Mouse (Mus musculus) inflammation-experienced regulatory T-cells (primary cell): Measurements from ENCODE around the gene Clptm1. TPM values are rescaled to one million over a fixed set of nuclear protein-coding genes. Genes with fewer than 3 reads are reported as not detected.

ENCODE experiments used
- polyA plus RNA-seq, 2 experiments: library from polyadenylated mRNA; unstranded; fragments of 100-300 nt; shearing (Covaris generic); gene quantifications; one replicate each; pipeline ENCODE4 v1.2.1; 2017

The Clptm1 gene
- polyA plus RNA-seq: 100 to 1,000 TPM; 150 to 152 TPM

GRCm38 (mm10) chr7:19664955-19665841 is at the start of gene Clptm1:
Gene Clptm1, minus strand, starts transcription at chr7:19665033.

GRCm38 (mm10) chr7:19698907-19699826 is 34.3 kb upstream of the Clptm1 start, which contains the start of gene Apoe:
Gene Apoe, minus strand, starts transcription at chr7:19699188.

DNA sequence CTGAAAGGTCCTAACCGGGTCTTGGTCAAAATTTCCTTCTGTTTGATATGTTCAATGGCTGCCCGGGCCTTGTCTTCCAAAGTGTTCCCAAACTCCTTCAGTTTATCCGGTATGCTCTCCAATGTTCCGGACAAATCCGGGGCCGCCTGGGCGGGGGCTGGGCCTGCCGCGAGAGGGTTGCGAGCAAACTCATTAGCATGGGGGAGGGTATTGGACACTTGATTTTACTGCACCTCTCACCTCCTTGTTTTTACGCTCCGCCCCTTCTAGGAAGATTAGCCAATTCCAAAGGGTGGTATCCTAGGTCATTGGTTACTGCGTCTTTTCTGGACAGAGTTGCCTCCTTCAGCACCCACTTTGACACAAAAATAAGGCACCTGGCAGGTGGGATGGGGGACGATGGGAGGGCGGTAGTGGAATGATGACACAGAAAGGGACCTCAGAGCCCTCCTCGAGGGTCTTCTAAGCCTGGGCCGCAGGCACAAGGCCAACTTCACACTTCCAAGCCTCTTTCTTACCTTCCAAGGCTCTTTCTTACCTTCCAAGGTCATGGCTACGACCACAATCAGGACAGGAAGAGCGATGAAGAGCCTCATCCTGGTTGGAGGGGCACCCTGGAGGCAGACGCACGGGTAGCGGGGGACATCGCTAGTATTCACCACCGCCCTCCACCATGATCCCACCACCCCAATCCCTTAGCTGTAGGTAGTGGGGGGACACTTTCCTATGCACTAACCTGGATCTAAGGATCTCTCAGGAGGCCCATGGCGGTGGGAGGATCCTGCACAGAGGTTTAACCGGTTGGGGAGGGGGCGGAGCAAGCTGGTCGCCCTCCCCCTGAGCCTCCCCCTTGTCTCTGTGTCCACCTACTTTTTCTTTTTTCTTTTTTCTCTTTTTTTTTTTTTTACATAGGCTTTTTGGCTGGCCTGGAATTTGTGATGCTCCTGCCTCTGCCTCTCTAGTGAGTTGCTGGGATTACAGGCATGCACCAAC is 27.3 kb upstream of the Clptm1 start, which contains the start of gene Apoc1:
TSS of gene Apoc1 (minus strand) at position 788 of the 993 bp plus-strand sequence.

GRCm38 (mm10) chr7:19681202-19681694 is 16.4 kb upstream of the Clptm1 start, which contains the start of the genes Gm44805 and Apoc4:
Gene Gm44805, minus strand, starts transcription at chr7:19681423.
Gene Apoc4, minus strand, starts transcription at chr7:19681479.

GRCm38 (mm10) chr7:19677872-19678271 is 13.0 kb upstream of the Clptm1 start, which contains the start of gene Apoc2:
Gene Apoc2, minus strand, starts transcription at chr7:19677941.

GRCm38 (mm10) chr7:19629361-19629734 is 35.5 kb downstream of the Clptm1 start, which contains the start of gene Relb:
Gene Relb, minus strand, starts transcription at chr7:19629438.

DNA sequence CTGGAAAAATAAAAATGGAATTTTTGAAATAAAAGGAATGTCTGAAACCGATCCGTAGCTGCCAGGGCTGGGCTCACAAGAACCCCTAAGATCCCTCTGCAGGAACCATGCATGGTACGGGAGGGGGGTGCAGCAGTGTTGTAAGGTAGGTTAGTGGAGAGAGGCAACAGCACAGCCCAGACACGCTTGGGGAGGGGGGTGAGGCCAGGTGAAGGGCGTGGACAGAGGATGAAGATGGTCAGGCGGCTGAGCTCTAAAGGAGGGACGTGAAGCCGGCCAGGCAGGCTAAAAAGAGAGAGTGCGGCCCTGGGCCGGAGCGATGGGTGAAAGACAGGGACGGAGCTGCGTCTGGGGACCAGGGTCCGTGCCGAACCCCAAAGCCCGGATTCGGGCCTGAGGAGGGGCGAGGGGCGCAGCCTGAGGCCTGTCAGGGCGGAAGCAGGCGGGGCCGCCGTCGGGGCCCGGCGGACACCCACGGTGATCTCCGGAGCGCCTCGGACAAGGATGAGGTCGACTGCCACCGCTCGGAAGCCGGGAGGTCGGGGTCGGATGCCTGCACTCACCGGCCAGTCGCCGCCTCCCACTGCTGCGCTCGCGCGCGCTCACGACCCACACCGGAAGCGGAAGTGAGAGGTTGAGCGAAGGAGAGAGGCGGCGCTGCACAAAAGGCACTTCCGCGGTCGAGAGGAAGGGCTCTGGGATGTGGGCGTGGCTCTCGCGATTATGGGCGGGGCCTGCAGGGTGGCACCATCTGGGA is 60.8 kb downstream of the Clptm1 start, which contains the start of gene Clasrp:
TSS of gene Clasrp (minus strand) at position 638 of the 757 bp plus-strand sequence.

Other genes starting within 250 kb of the Clptm1 start
- 1 to 10 TPM; 6.1 to 8.5 TPM for gene Mark4, start 206.2 kb downstream of the Clptm1 start, polyA plus RNA-seq
- gene Exoc3l2, start 201.7 kb downstream of the Clptm1 start, polyA plus RNA-seq: under 1 TPM in 1 of 2 experiments, not detected in 1; 0.09 TPM
- gene Bloc1s3, start 156.7 kb downstream of the Clptm1 start, polyA plus RNA-seq: 1 to 10 TPM; 9.1 to 9.8 TPM
- gene Trappc6a, start 156.6 kb downstream of the Clptm1 start, polyA plus RNA-seq: 100 to 1,000 TPM in 1 of 2 experiments, 10 to 100 TPM in 1; 79.0 to 101 TPM
- under 1 TPM in 1 of 2 experiments, not detected in 1; 0.60 TPM for gene Nkpd1, start 147.2 kb downstream of the Clptm1 start, polyA plus RNA-seq
- 10 to 100 TPM; 15.7 to 15.9 TPM for gene Ppp1r37, start 102.0 kb downstream of the Clptm1 start, polyA plus RNA-seq
- 1 to 10 TPM in 1 of 2 experiments, under 1 TPM in 1; 0.94 to 1.7 TPM for gene Zfp296, start 87.7 kb downstream of the Clptm1 start, polyA plus RNA-seq
- gene Gemin7, start 87.4 kb downstream of the Clptm1 start, polyA plus RNA-seq: 100 to 1,000 TPM; 111 to 136 TPM
- 10 to 100 TPM; 59.6 to 76.8 TPM for gene Clasrp, start 60.5 kb downstream of the Clptm1 start, polyA plus RNA-seq
- 100 to 1,000 TPM in 1 of 2 experiments, 10 to 100 TPM in 1; 95.9 to 105 TPM for gene Relb, start 35.6 kb downstream of the Clptm1 start, polyA plus RNA-seq
- not detected for gene Apoc2, start 12.9 kb upstream of the Clptm1 start, polyA plus RNA-seq
- not detected for gene Gm44805, start 16.4 kb upstream of the Clptm1 start, polyA plus RNA-seq
- under 1 TPM in 1 of 2 experiments, not detected in 1; 0.07 TPM for gene Apoc4, start 16.4 kb upstream of the Clptm1 start, polyA plus RNA-seq
- 1 to 10 TPM in 1 of 2 experiments, not detected in 1; 1.5 TPM for gene Apoc1, start 27.6 kb upstream of the Clptm1 start, polyA plus RNA-seq
- gene Apoe, start 34.2 kb upstream of the Clptm1 start, polyA plus RNA-seq: 10 to 100 TPM; 10.9 to 46.1 TPM
- gene Tomm40, start 50.4 kb upstream of the Clptm1 start, polyA plus RNA-seq: 10 to 100 TPM; 74.3 to 77.1 TPM
- gene Nectin2, start 85.5 kb upstream of the Clptm1 start, polyA plus RNA-seq: under 1 TPM; 0.10 to 0.84 TPM
- 10 to 100 TPM in 1 of 2 experiments, 1 to 10 TPM in 1; 2.3 to 15.9 TPM for gene Bcam, start 106.0 kb upstream of the Clptm1 start, polyA plus RNA-seq
- 1 to 10 TPM in 1 of 2 experiments, under 1 TPM in 1; 0.25 to 1.3 TPM for gene Cblc, start 131.8 kb upstream of the Clptm1 start, polyA plus RNA-seq
- gene Bcl3, start 157.7 kb upstream of the Clptm1 start, polyA plus RNA-seq: 100 to 1,000 TPM in 1 of 2 experiments, 10 to 100 TPM in 1; 88.9 to 130 TPM
- not detected for gene Gm19345, start 187.0 kb upstream of the Clptm1 start, polyA plus RNA-seq
- under 1 TPM in 1 of 2 experiments, not detected in 1; 0.10 TPM for gene Ceacam16, start 196.3 kb upstream of the Clptm1 start, polyA plus RNA-seq
- under 1 TPM in 1 of 2 experiments, not detected in 1; 0.06 TPM for gene Ceacam19, start 222.9 kb upstream of the Clptm1 start, polyA plus RNA-seq